Mouse (Mus musculus) activated CD4-positive, CD25-positive, alpha-beta regulatory T cell (primary cell): ENCODE data around the gene Ccdc17. TPM values are rescaled to one million over a fixed set of nuclear protein-coding genes. Genes with fewer than 3 reads are reported as not detected.

Experiments
- polyA plus RNA-seq, 2 experiments: library from polyadenylated mRNA; unstranded; fragments of 100-300 nt; shearing (Covaris generic); gene quantifications; one replicate each; pipeline ENCODE4 v1.2.1; 2017

Gene Ccdc17
- polyA plus RNA-seq = 10 to 100 TPM in 1 of 2 experiments, 1 to 10 TPM in 1; 8.0 to 12.0 TPM

DNA sequence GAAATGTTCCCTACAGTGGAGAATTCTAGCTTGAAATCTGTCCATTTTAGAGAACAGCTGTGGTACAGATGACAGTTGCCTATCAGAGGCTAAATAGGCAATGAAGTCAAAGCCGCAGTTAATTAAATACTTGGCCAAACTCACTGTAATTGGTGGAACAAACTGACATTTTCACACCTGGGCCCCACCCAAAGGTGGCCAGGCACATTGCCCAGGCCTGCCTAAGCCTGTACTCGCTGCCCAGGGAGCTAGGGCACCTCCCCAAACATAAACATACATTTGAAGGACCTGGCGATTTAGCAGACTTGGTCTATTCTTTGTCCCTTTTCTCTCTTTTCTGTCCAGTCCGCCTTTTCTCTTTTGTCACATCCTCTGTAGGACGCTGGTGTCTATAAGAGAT lies at the start of gene Ccdc17:
Gene Ccdc17 (plus strand): TSS at position 276 of the 400 bp plus-strand sequence.

GRCm38 (mm10) chr4:116555413-116556300 lies 40.8 kb upstream of the Ccdc17 start, which contains the start of gene Tmem69:
Gene Tmem69 (minus strand): TSS chr4:116555936.

GRCm38 (mm10) chr4:116557306-116558121 lies 38.9 kb upstream of the Ccdc17 start, which contains the start of gene Gpbp1l1:
Gene Gpbp1l1 (plus strand): TSS chr4:116557658.

GRCm38 (mm10) chr4:116627722-116628662 lies 31.5 kb downstream of the Ccdc17 start, which contains the start of gene Nasp:
Gene Nasp (minus strand): TSS chr4:116627941.

Other genes with a start within 250 kb of the Ccdc17 start
- gene Mast2, start 132.5 kb upstream of the Ccdc17 start, polyA plus RNA-seq = 10 to 100 TPM; 10.7 to 15.2 TPM
- gene Ipp, start 89.1 kb upstream of the Ccdc17 start, polyA plus RNA-seq = 10 to 100 TPM; 17.3 to 24.5 TPM
- gene Tmem69, start 40.7 kb upstream of the Ccdc17 start, polyA plus RNA-seq = 10 to 100 TPM; 15.2 to 18.7 TPM
- gene Gpbp1l1, start 39.0 kb upstream of the Ccdc17 start, polyA plus RNA-seq = 10 to 100 TPM; 43.6 to 55.0 TPM
- 10 to 100 TPM; 50.5 to 76.9 TPM for gene Nasp, start 31.3 kb downstream of the Ccdc17 start, polyA plus RNA-seq
- gene Akr1a1, start 55.0 kb downstream of the Ccdc17 start, polyA plus RNA-seq = 100 to 1,000 TPM; 297 to 376 TPM
- gene Prdx1, start 88.9 kb downstream of the Ccdc17 start, polyA plus RNA-seq = 100 to 1,000 TPM; 622 to 762 TPM
- 1 to 10 TPM; 4.0 to 8.7 TPM for gene Mmachc, start 111.8 kb downstream of the Ccdc17 start, polyA plus RNA-seq
- gene Ccdc163, start 111.9 kb downstream of the Ccdc17 start, polyA plus RNA-seq = 1 to 10 TPM; 7.5 to 7.7 TPM
- gene Tesk2, start 124.3 kb downstream of the Ccdc17 start, polyA plus RNA-seq = 1 to 10 TPM; 4.7 to 6.6 TPM
- 10 to 100 TPM; 31.7 to 36.5 TPM for gene Toe1, start 211.0 kb downstream of the Ccdc17 start, polyA plus RNA-seq
- gene Mutyh, start 211.1 kb downstream of the Ccdc17 start, polyA plus RNA-seq = 10 to 100 TPM; 11.3 to 13.3 TPM
- gene Hpdl, start 225.1 kb downstream of the Ccdc17 start, polyA plus RNA-seq = under 1 TPM; 0.18 to 0.44 TPM